Mouse (Mus musculus) liver, adult 2 months (tissue): ENCODE results near the gene Anapc2.

Experiments
- CTCF ChIP-seq: fragments of 200-500 bp; IDR thresholded peaks from 2 replicates; pipeline ENCODE4 v1.5.1; 2011; ENCODE audit warnings: low read depth, low read length, control low read depth
- POLR2A ChIP-seq: fragments of 200-500 bp; IDR thresholded peaks from 2 replicates; pipeline ENCODE4 v1.6.1; 2011; ENCODE audit warnings: low read length, control low read depth; ENCODE audit not compliant: insufficient read depth; ENCODE audit errors: extremely low read depth

GRCm38 (mm10) chr2:25233421-25233820 lies 38.9 kb upstream of the Anapc2 start:
- TF ChIP-seq CTCF (no peak), POLR2A (no peak)
